Mouse (Mus musculus) hindbrain, embryonic 15.5 days (tissue): ENCODE data around the gene Nectin1. TPM values are rescaled to one million over a fixed set of nuclear protein-coding genes. Genes with fewer than 3 reads are reported as not detected.

Source experiments
- ATAC-seq: fragments of 200-750 bp; cut with Nextera tagmentation; 2 replicates; pipeline ENCODE4 v1.8.0; 2017; ENCODE audit warnings: low read depth, moderate number of reproducible peaks, moderate TSS enrichment; ENCODE audit not compliant: low FRiP score
- H3K27ac ChIP-seq: fragments of 300-500 bp; sonication (generic); replicated peaks from 2 replicates; pipeline ENCODE4 v1.5.1; 2015; ENCODE audit warnings: mild to moderate bottlenecking, inconsistent platforms
- H3K27me3 ChIP-seq: fragments of 300-500 bp; sonication (generic); 2 replicates; pipeline ENCODE4 v1.6.1; 2015; ENCODE audit warnings: control low read depth, inconsistent platforms
- H3K36me3 ChIP-seq: fragments of 300-500 bp; sonication (generic); 2 replicates; pipeline ENCODE4 v1.6.1; 2015; ENCODE audit warnings: control low read depth, inconsistent platforms
- H3K4me1 ChIP-seq: fragments of 300-500 bp; sonication (generic); replicated peaks from 2 replicates; pipeline ENCODE4 v1.6.1; 2015; ENCODE audit warnings: control low read depth, inconsistent platforms
- H3K4me2 ChIP-seq: fragments of 300-500 bp; sonication (generic); 2 replicates; pipeline ENCODE4 v1.6.1; 2015; ENCODE audit warnings: moderate library complexity, mild to moderate bottlenecking, inconsistent platforms
- H3K4me3 ChIP-seq: fragments of 300-500 bp; sonication (generic); 2 replicates; pipeline ENCODE4 v1.5.1; 2015; ENCODE audit warnings: mild to moderate bottlenecking, inconsistent platforms
- H3K9ac ChIP-seq: fragments of 300-500 bp; sonication (generic); 2 replicates; pipeline ENCODE4 v1.6.1; 2015; ENCODE audit warnings: inconsistent platforms
- H3K9me3 ChIP-seq: fragments of 300-500 bp; sonication (generic); 2 replicates; pipeline ENCODE4 v1.6.1; 2016; ENCODE audit warnings: control low read depth, inconsistent platforms
- WGBS: fragments of 180-500 bp; shearing (Covaris S2); methylation state at CpG from one replicate; pipeline ENCODE4 v1.1.7; 2015; 5-methylcytosine and 5-hydroxymethylcytosine counted together
- polyA plus RNA-seq: library from polyadenylated mRNA; unstranded; fragments of >200 nt; fragmentation: Nextera tagmentation; extraction: Ambion mirVana; gene quantifications from 2 replicates; pipeline ENCODE4 v1.2.1, GENCODE M21; 2015

Gene Nectin1
- polyA plus RNA-seq, 1 experiment from 2014 or later: 16.2 TPM

DNA sequence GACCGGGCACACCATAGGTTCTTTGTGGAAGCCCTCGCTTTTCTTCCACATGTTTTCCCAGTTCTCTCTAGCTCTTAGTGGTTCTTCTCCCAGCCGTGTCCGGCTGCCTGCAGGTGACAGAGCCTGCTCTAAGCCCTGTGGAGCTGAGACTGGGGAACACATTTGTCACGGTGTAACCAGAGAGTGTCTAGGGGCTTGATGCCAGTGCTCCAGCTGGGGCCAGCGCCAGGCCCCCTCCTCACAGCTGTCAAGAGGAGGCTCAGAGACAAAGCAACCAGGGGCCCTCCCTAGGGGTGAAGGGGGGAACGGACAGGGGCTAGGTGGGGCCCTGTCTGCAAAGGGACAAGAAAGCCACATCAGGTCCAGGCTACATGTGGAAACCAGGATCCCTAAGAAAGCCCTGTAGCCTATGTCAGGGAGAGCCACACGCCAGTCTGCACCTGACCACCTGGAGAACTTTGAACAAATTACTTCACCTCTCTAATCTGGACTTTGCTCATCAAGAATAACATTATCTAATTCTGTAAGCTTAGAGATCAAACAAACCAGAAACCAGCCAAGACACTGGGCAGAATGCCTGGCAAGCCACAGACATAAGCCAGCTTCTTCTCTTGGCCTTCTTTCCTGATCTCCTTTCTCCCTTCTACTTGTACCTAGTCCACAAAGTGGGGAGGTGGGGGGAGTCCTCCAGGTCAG lies 82.9 kb downstream of the Nectin1 start:
- Histone ChIP-seq H3K9ac (no peak overlapping the region), H3K4me3 (no peak overlapping the region), H3K27ac (no peak overlapping the region), H3K27me3 (no peaks in the 10 kb centered on the region), H3K36me3 (no peaks in the 10 kb centered on the region), H3K4me1 (peaks cover 6% of the 10 kb centered on the region), H3K4me2 (no peak overlapping the region), H3K9me3 (no peaks in the 10 kb centered on the region)
- WGBS: 33% methylated on average over 8 of the region's 8 CpGs
- ATAC-seq: 0 out of 2 replicates have a peak, but pooled peaks have one; percentile 24

- no peak overlapping the region for H3K4me2 ChIP-seq
- no peaks in the 10 kb centered on the region for H3K36me3 ChIP-seq
- H3K4me3 ChIP-seq: no peak overlapping the region
- no peak overlapping the region for H3K9ac ChIP-seq
- H3K27me3 ChIP-seq: no peaks in the 10 kb centered on the region
- no peaks in the 10 kb centered on the region for H3K9me3 ChIP-seq
- no peak for ATAC-seq
- H3K27ac ChIP-seq: no peak overlapping the region
- 53% methylated on average over 5 of the region's 5 CpGs for WGBS
- H3K4me1 ChIP-seq: peaks cover 6% of the 10 kb centered on the region
These were observed 83.8 kb downstream of the Nectin1 start for GRCm38 (mm10) chr9:43827593-43827992.

DNA sequence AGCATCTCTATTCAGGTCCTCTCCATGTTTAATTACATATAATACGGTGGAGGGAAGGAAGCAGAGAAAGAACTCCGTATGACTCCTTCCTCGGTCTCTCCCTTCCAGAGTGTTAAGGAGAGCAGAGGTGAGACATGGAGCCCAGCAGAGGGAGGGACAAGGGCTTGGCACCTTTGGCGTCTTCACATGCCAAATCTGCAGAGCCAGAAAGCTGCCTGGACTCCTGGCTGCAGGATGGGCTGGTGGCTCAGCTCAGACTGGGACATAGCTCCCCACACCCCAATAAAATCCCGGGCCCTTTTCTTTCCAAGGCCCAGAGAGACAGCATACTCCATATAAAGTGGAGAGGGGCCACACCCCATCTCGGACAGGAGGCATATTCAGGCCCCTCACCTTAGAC lies 85.2 kb downstream of the Nectin1 start:
- WGBS: 68% methylated on average over 6 of the region's 6 CpGs
- ATAC-seq: no peak

GRCm38 (mm10) chr9:43833232-43833631 lies 89.4 kb downstream of the Nectin1 start:
- no peaks in the 10 kb centered on the region for H3K36me3 ChIP-seq

More for the DNA sequence above, 85.2 kb downstream of the Nectin1 start:
- Histone ChIP-seq H3K4me3 (no peak overlapping the region), H3K27ac (no peak overlapping the region), H3K4me2 (no peak overlapping the region), H3K9ac (no peak overlapping the region), H3K36me3 (no peaks in the 10 kb centered on the region), H3K27me3 (no peaks in the 10 kb centered on the region), H3K4me1 (peaks cover 8% of the 10 kb centered on the region), H3K9me3 (no peaks in the 10 kb centered on the region)

DNA sequence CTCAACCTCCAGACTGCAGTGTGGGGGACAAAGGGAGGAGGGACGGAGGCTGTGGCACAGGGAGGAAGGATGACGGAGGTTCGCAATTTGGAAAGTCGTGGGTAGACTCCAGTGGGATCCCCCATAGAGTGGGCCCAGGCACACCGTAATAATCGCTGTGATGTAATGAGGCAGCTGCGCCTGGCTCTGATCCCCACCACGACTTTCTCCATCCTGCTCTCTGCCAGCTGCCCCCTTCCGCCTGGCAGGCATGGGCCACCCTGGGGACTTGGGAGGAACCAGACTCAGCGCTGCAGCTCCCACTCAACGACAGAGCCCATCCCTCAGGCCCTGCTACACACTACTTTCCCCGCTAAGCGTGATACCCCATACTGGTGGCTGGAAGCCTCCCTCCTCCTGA lies 90.5 kb downstream of the Nectin1 start:
- 39% methylated on average over 13 of the region's 13 CpGs for WGBS
- ATAC-seq: peak; percentile 39; the same call in 1 of the 2 replicates
- Histone ChIP-seq H3K9ac (no peak overlapping the region), H3K27ac (peak overlapping the region; percentile 49; the same call in 1 of the 2 replicates), H3K4me3 (no peak overlapping the region), H3K4me1 (peaks cover 9% of the 10 kb centered on the region), H3K27me3 (no peaks in the 10 kb centered on the region), H3K36me3 (no peaks in the 10 kb centered on the region), H3K4me2 (no peak overlapping the region), H3K9me3 (no peaks in the 10 kb centered on the region)

More at GRCm38 (mm10) chr9:43833232-43833631, 89.4 kb downstream of the Nectin1 start:
- WGBS: 79% methylated on average over 8 of the region's 8 CpGs
- H3K4me1 ChIP-seq: peaks cover 9% of the 10 kb centered on the region
- no peak overlapping the region for H3K4me2 ChIP-seq
- no peak overlapping the region for H3K4me3 ChIP-seq
- H3K27ac ChIP-seq: peak overlapping the region; percentile 49; the same call in 1 of the 2 replicates
- no peak overlapping the region for H3K9ac ChIP-seq
- H3K9me3 ChIP-seq: no peaks in the 10 kb centered on the region
- no peaks in the 10 kb centered on the region for H3K27me3 ChIP-seq
- ATAC-seq: peak; percentile 59

DNA sequence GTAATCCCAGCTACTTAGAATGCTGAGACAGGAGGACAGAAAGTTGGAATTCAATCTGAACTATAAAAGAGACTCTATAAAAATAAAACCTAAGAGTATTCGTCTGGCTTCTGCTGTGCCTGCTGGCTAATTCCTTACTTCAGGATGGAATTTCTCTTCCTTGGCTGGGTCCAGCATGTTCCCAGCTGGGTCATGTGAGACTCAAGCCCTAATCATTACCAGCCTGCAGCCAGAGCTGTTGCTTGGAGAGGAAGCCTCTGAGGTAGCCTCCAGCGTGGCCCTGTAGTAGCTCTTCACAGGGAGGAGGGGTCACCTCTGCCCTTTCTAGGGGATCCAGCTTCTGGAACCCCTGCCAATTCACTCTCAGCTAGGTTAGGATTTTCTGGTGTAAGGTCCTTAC lies 94.8 kb downstream of the Nectin1 start:
- H3K36me3 ChIP-seq: no peaks in the 10 kb centered on the region
- no peak overlapping the region for H3K4me2 ChIP-seq
- 72% methylated on average over 2 of the region's 2 CpGs for WGBS
- no peaks in the 10 kb centered on the region for H3K27me3 ChIP-seq
- peaks cover 19% of the 10 kb centered on the region for H3K4me1 ChIP-seq
- no peaks in the 10 kb centered on the region for H3K9me3 ChIP-seq
- no peak overlapping the region for H3K9ac ChIP-seq
- no peak for ATAC-seq
- H3K4me3 ChIP-seq: no peak overlapping the region
- H3K27ac ChIP-seq: no peak overlapping the region

GRCm38 (mm10) chr9:43842921-43843577 lies 99.3 kb downstream of the Nectin1 start:
- H3K36me3 ChIP-seq: no peaks in the 10 kb centered on the region
- H3K9ac ChIP-seq: no peak overlapping the region
- H3K4me2 ChIP-seq: no peak overlapping the region
- H3K27ac ChIP-seq: no peak overlapping the region
- peaks cover 11% of the 10 kb centered on the region for H3K4me1 ChIP-seq
- no peaks in the 10 kb centered on the region for H3K9me3 ChIP-seq
- H3K4me3 ChIP-seq: no peak overlapping the region
- ATAC-seq: peak; percentile 47; the same call in 1 of the 2 replicates
- peaks cover 9% of the 10 kb centered on the region; the same call in 1 of the 2 replicates for H3K27me3 ChIP-seq
- WGBS: 10% methylated on average over 7 of the region's 8 CpGs

GRCm38 (mm10) chr9:43843711-43844127 lies 99.9 kb downstream of the Nectin1 start:
- Histone ChIP-seq H3K4me2 (no peak overlapping the region), H3K9me3 (no peaks in the 10 kb centered on the region), H3K4me3 (no peak overlapping the region), H3K27me3 (peaks cover 9% of the 10 kb centered on the region; the same call in 1 of the 2 replicates), H3K27ac (no peak overlapping the region), H3K36me3 (no peaks in the 10 kb centered on the region), H3K9ac (no peak overlapping the region), H3K4me1 (peaks cover 11% of the 10 kb centered on the region)
- 7% methylated on average over 2 of the region's 3 CpGs for WGBS
- ATAC-seq: no peak

- Histone ChIP-seq H3K27me3 (peaks cover 9% of the 10 kb centered on the region; the same call in 1 of the 2 replicates), H3K27ac (no peak overlapping the region), H3K4me3 (no peak overlapping the region), H3K4me1 (peaks cover 11% of the 10 kb centered on the region), H3K9ac (no peak overlapping the region), H3K36me3 (no peaks in the 10 kb centered on the region), H3K9me3 (no peaks in the 10 kb centered on the region), H3K4me2 (no peak overlapping the region)
- 7% methylated on average over 17 of the region's 17 CpGs for WGBS
- ATAC-seq: no peak
These were observed 102.1 kb downstream of the Nectin1 start for GRCm38 (mm10) chr9:43845660-43846455.

DNA sequence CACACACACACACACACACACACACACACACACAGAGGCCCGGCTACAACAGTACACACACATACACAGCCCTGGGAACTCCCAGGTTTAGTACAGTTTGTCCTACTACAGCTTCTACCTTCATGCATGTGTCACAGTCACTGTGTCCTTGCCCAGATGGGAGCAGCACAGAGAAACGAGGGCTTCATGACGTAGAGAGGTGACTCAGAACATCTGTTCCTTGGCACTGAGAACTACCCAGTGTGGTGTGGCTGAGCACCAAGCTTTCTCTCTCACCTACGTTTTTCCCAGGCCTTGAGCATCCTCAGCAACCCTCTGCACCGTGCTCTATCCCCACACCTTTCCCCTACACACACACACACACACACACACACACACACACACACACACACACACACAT lies 104.1 kb downstream of the Nectin1 start:
- H3K4me1 ChIP-seq: peaks cover 6% of the 10 kb centered on the region
- no peak overlapping the region for H3K4me2 ChIP-seq
- no peaks in the 10 kb centered on the region for H3K36me3 ChIP-seq
- ATAC-seq: no peak
- no peaks in the 10 kb centered on the region for H3K9me3 ChIP-seq
- peaks cover 9% of the 10 kb centered on the region; the same call in 1 of the 2 replicates for H3K27me3 ChIP-seq
- H3K27ac ChIP-seq: no peak overlapping the region
- WGBS: 73% methylated on average over 5 of the region's 5 CpGs
- no peak overlapping the region for H3K4me3 ChIP-seq
- no peak overlapping the region for H3K9ac ChIP-seq

GRCm38 (mm10) chr9:43850281-43850680 lies 106.5 kb downstream of the Nectin1 start:
- no peak for ATAC-seq
- 77% methylated on average over 8 of the region's 8 CpGs for WGBS
- no peak overlapping the region for H3K4me3 ChIP-seq
- no peaks in the 10 kb centered on the region for H3K9me3 ChIP-seq
- no peak overlapping the region for H3K27ac ChIP-seq
- H3K4me2 ChIP-seq: no peak overlapping the region
- H3K36me3 ChIP-seq: no peaks in the 10 kb centered on the region
- H3K9ac ChIP-seq: no peak overlapping the region
- no peaks in the 10 kb centered on the region for H3K4me1 ChIP-seq
- peaks cover 3% of the 10 kb centered on the region; the same call in 1 of the 2 replicates for H3K27me3 ChIP-seq

GRCm38 (mm10) chr9:43851154-43851553 lies 107.4 kb downstream of the Nectin1 start:
- Histone ChIP-seq H3K4me1 (no peaks in the 10 kb centered on the region), H3K9ac (no peak overlapping the region), H3K27me3 (no peaks in the 10 kb centered on the region), H3K27ac (no peak overlapping the region), H3K36me3 (no peaks in the 10 kb centered on the region), H3K4me3 (no peak overlapping the region), H3K4me2 (no peak overlapping the region), H3K9me3 (no peaks in the 10 kb centered on the region)
- ATAC-seq: no peak
- WGBS: 56% methylated on average over 7 of the region's 7 CpGs
